Mouse (Mus musculus): ENCODE measurements at regions not wholly inside any gene's neighbourhood (a gene's known extent, or its start where the extent isn't known, plus 50 kb on each side); places are given as distances from the start of the nearest gene placed in this dataset.

DNA sequence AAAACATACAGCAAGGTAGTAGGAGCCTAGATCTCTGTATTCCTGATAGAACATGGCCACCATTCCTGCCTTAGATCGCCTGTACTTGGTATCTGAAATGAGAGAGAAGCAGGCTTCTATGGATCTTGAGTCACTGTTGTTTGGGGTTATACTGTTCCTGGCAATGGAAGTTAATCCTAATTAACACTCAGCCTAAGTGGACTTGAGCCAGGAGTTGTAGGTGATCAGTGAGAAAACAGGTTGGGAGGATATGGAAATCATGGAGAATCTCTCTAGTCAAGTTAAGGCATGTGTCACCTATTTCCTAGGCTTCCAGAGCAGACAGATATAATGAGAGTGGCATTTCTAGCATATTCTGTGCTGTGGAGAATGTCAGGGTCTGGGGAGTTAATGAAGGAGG, 134.9 kb downstream of the Sox9 start:
- TF ChIP-seq CTCF (IDR thresholded peaks at IDR 0.05; ENCODE audit: borderline replicate concordance, insufficient read depth, low read length): no peak
- no peak for TF ChIP-seq POLR2A (IDR thresholded peaks at IDR 0.05; ENCODE audit: low read depth, low read length)

All from embryonic fibroblast, embryonic 13.5 days (primary cell).